Mouse (Mus musculus) heart, adult 2 months (tissue): ENCODE data around the gene Gmds. TPM values are rescaled to one million over a fixed set of nuclear protein-coding genes. Genes with fewer than 3 reads are reported as not detected.

Experiments
- DNase-seq, 2 experiments: peaks; one replicate each; pipeline ENCODE4 v3.0.0; 2021
- H3K27ac ChIP-seq: fragments of 200-600 bp; 2 replicates; pipeline ENCODE4 v1.8.1; 2022
- H3K27me3 ChIP-seq: fragments of 200-500 bp; 2 replicates; pipeline ENCODE4 v1.6.1; 2012; ENCODE audit warnings: mild to moderate bottlenecking, low read length, inconsistent platforms, mixed read lengths; ENCODE audit not compliant: control insufficient read depth, insufficient read depth
- H3K36me3 ChIP-seq: fragments of 200-500 bp; 2 replicates; pipeline ENCODE4 v1.6.1; 2012; ENCODE audit warnings: low read length, inconsistent platforms; ENCODE audit not compliant: control insufficient read depth, insufficient read depth
- H3K4me1 ChIP-seq: fragments of 200-500 bp; 2 replicates; pipeline ENCODE4 v1.6.1; 2011; ENCODE audit warnings: low read length; ENCODE audit not compliant: control insufficient read depth, insufficient read depth
- H3K4me3 ChIP-seq: fragments of 200-600 bp; 2 replicates; pipeline ENCODE4 v1.8.1; 2022
- H3K79me2 ChIP-seq: fragments of 200-500 bp; replicated peaks from 2 replicates; pipeline ENCODE4 v1.6.1; 2012; ENCODE audit warnings: mild to moderate bottlenecking, inconsistent platforms, low read length, moderate library complexity, mixed read lengths; ENCODE audit not compliant: control insufficient read depth, insufficient read depth
- H3K9ac ChIP-seq: fragments of 200-500 bp; 2 replicates; pipeline ENCODE4 v1.6.1; 2012; ENCODE audit warnings: low read depth, mild to moderate bottlenecking, control low read depth, inconsistent platforms, low read length, mixed read lengths
- CTCF ChIP-seq: fragments of 200-600 bp; IDR thresholded peaks from 2 replicates; pipeline ENCODE4 v1.8.1; 2022; ENCODE audit warnings: antibody characterized with exemption, mild to moderate bottlenecking, moderate library complexity
- EP300 ChIP-seq: fragments of 200-500 bp; IDR thresholded peaks from 2 replicates; pipeline ENCODE4 v1.6.1; 2011; ENCODE audit warnings: low read depth, low read length, control low read depth; ENCODE audit not compliant: insufficient read depth
- POLR2A ChIP-seq: fragments of 200-500 bp; IDR thresholded peaks from 2 replicates; pipeline ENCODE4 v1.6.1; 2011; ENCODE audit warnings: mild to moderate bottlenecking, low read depth, low read length, control low read depth; ENCODE audit not compliant: insufficient read depth
- WGBS: fragments of 180-500 bp; shearing (Covaris S2); methylation state at CpG from one replicate; pipeline ENCODE4 v1.1.7; 2018; 5-methylcytosine and 5-hydroxymethylcytosine counted together
- intact Hi-C: fragments of 180-260 bp; cut with DNase I; formaldehyde crosslinking; loops from one replicate; pipeline ENCODE4 v1.15.1; 2025
- polyA plus RNA-seq: library from polyadenylated mRNA; depleted of rRNA; stranded (reverse); fragments of >200 nt; gene quantifications from 2 replicates; pipeline ENCODE4 v1.2.3, GENCODE M21; 2012
- total RNA-seq, 2 experiments: library from RNA; stranded (reverse); gene quantifications; 2 replicates each; pipeline ENCODE4 v1.2.3; 2021

Gene Gmds
- total and polyA plus RNA-seq, 3 experiments = 4.2 to 6.0 (median 5.2) TPM

DNA sequence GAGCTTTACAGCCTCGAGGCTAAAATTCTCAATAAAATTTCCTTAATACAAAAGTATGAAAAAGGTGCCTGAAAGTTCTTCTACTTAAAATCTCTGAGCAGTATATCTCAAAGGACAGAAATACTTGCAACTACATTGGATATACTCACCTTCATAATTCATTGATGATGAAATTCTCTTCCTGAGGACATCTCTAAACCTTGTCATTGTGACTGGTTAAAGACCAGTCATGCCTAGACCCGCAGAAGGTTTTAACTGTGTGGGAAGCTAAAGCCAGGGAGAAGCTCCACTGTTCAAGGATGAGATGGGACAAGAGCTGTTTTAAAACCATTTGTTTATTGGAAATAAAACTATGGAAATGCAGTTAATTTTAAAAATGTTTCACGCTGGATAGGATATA is 558.2 kb downstream of the Gmds start:
- TF ChIP-seq EP300 = no peak
- no peak for TF ChIP-seq POLR2A
- TF ChIP-seq CTCF = no peak
- no peak overlapping the region for H3K4me3 ChIP-seq
- no peaks in the 10 kb centered on the region for H3K36me3 ChIP-seq
- no peaks in the 10 kb centered on the region for H3K4me1 ChIP-seq
- H3K27me3 ChIP-seq = no peaks in the 10 kb centered on the region
- 85% methylated on average over 3 of the region's 3 CpGs for WGBS
- H3K9ac ChIP-seq = no peak overlapping the region
- intact Hi-C loops = no loop called here
- no peak overlapping the region for H3K27ac ChIP-seq
- no peaks in the 10 kb centered on the region for H3K79me2 ChIP-seq
- DNase-seq = no peak

DNA sequence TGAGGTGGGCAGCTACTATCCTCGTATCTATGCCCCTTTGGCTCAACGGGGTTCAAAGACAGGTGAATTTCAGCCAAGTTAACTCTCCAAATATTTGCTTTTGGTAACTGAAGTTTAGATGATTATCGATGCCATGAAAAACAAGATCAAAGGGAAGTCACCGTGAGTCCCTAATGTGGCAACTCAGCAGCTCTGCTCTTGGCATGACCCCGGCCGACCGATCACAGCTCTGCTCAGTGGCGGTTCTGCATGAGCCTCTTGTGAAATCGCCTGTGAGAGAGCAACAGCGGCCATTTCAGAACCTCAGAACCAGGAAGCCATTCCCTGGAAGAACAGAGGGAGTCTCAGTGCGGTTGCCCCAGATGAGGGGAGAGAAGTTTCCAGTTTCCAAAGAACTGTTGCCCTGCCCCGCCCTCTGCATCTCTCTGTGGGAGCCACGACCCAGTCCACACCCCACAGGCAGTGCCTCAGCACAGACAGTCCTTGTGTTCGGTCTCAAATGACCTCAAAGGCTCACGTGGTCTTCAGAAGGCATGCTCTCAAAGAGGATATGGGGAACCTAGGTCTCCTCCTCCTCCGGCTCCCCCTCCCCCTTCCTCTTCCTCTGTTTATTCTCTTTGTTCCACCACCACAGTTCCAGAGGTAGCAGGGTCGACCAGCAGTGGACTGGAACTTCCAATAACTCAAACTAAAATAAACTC is 559.1 kb downstream of the Gmds start:
- no peak overlapping the region for H3K4me3 ChIP-seq
- H3K9ac ChIP-seq = no peak overlapping the region
- no peaks in the 10 kb centered on the region for H3K36me3 ChIP-seq
- WGBS = 68% methylated on average over 17 of the region's 17 CpGs
- no peaks in the 10 kb centered on the region for H3K79me2 ChIP-seq
- DNase-seq = no peak
- no peaks in the 10 kb centered on the region for H3K27me3 ChIP-seq
- H3K27ac ChIP-seq = no peak overlapping the region
- H3K4me1 ChIP-seq = no peaks in the 10 kb centered on the region
- intact Hi-C loops = no loop called here
- TF ChIP-seq CTCF = no peak

DNA sequence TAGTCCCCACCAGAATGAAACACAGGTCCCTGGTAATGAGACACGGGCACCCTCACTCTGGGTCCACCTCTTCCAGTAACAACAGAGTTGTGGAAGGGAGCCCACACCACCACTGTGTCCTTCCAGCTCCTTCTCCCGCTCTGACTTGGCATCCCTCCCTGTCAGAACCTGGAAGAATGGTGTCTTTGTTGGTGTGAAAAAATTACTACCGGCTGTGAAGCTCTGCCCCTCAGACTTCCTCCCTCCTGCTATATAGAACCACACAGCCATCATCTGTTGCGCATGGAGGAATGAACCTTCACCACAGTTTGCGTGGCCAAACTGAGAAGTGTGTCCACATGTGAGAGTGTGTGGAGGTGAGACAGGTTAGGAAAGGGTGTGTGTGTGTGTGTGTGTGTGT is 562.8 kb downstream of the Gmds start:
- intact Hi-C loops = no loop called here
- no peaks in the 10 kb centered on the region for H3K27me3 ChIP-seq
- no peak overlapping the region for H3K9ac ChIP-seq
- no peak overlapping the region for H3K4me3 ChIP-seq
- H3K4me1 ChIP-seq = no peaks in the 10 kb centered on the region
- TF ChIP-seq EP300 (no peak), POLR2A (no peak), CTCF (no peak)
- no peaks in the 10 kb centered on the region for H3K79me2 ChIP-seq
- no peak for DNase-seq
- 58% methylated on average over 5 of the region's 5 CpGs for WGBS
- no peak overlapping the region for H3K27ac ChIP-seq
- H3K36me3 ChIP-seq = no peaks in the 10 kb centered on the region

DNA sequence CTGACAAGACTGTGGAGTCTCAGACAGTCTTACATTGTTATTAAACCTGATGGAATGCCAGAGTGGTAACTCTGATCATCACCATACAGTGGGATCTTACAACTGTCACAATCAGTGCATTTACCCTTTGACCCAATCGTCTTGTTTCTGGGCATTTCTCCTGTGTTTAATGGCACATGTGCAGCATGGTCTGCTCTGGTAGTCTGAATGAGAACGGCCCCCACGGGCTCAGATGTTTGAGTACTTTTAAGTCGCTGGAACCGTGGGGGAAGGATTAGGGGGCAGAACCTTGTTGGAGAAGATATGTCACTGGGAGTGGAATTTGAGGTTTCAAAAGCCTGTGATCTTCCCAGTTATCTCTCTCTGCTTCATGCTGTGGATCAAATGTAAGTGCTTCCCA is 565.7 kb downstream of the Gmds start:
- intact Hi-C loops = no loop called here
- no peak for DNase-seq
- H3K4me1 ChIP-seq = no peaks in the 10 kb centered on the region
- no peak overlapping the region for H3K9ac ChIP-seq
- 72% methylated on average over 5 of the region's 5 CpGs for WGBS
- no peak for TF ChIP-seq CTCF
- TF ChIP-seq POLR2A = no peak
- no peak for TF ChIP-seq EP300
- no peaks in the 10 kb centered on the region for H3K36me3 ChIP-seq
- H3K4me3 ChIP-seq = no peak overlapping the region
- no peaks in the 10 kb centered on the region for H3K79me2 ChIP-seq
- no peaks in the 10 kb centered on the region for H3K27me3 ChIP-seq
- H3K27ac ChIP-seq = no peak overlapping the region
